In genomic region chr6:39104631-39105030, GRCm38 (mm10) we compare ENCODE assay signal across 35 mouse cellular contexts.
"Had no signal": no experiment of that assay in that cellular context is flagged by ENCODE, and none has a peak within 500 bp of the region (broad histone marks: within the 10 kb centered on the region; RNA-seq: fewer than 3 reads in every experiment).

No protein-coding gene starts in this region.

- H3K27me3 ChIP-seq: heart, embryonic 12.5 days; heart, embryonic 13.5 days; heart, embryonic 15.5 days; hindbrain, embryonic 12.5 days; hindbrain, embryonic 13.5 days; hindbrain, embryonic 15.5 days; intestine, embryonic 15.5 days; kidney, embryonic 15.5 days had no signal

- H3K27ac ChIP-seq: heart, embryonic 13.5 days; heart, embryonic 15.5 days; hindbrain, embryonic 10.5 days; hindbrain, embryonic 12.5 days; hindbrain, embryonic 13.5 days; hindbrain, embryonic 14.5 days; hindbrain, embryonic 15.5 days; hindbrain, postnatal 0 days; intestine, embryonic 15.5 days; kidney, embryonic 15.5 days; kidney, postnatal 0 days; layer of hippocampus, adult 2 months; left cerebral cortex, adult 2 months had no signal

- H3K4me3 ChIP-seq: heart, embryonic 12.5 days; heart, embryonic 13.5 days; heart, embryonic 15.5 days; hindbrain, embryonic 10.5 days; hindbrain, embryonic 12.5 days; hindbrain, embryonic 13.5 days; hindbrain, embryonic 15.5 days; intestine, embryonic 15.5 days; kidney, embryonic 15.5 days; layer of hippocampus, adult 2 months; left cerebral cortex, adult 2 months had no signal

- H3K9me3 ChIP-seq: heart, embryonic 12.5 days; heart, embryonic 13.5 days; heart, embryonic 15.5 days; hindbrain, embryonic 10.5 days; hindbrain, embryonic 12.5 days; hindbrain, embryonic 13.5 days; hindbrain, embryonic 15.5 days; intestine, embryonic 15.5 days; kidney, embryonic 15.5 days had no signal

- H3K9ac ChIP-seq: heart, embryonic 12.5 days; heart, embryonic 13.5 days; heart, embryonic 15.5 days; hindbrain, embryonic 12.5 days; hindbrain, embryonic 13.5 days; hindbrain, embryonic 14.5 days; hindbrain, embryonic 15.5 days; intestine, embryonic 15.5 days; kidney, embryonic 15.5 days had no signal

- DNase-seq: heart, postnatal 10 days; heart, postnatal 14 days; heart, postnatal 36 days; heart, postnatal 4 days; kidney, adult 11 months; kidney, adult 18-20 months; kidney, adult 2 months; kidney, adult 8-10 months; kidney, adult 9 months; kidney, postnatal 10 days; kidney, postnatal 14 days; kidney, postnatal 25 days; kidney, postnatal 36 days; kidney, postnatal 4 days; layer of hippocampus, adult 9-11 months; layer of hippocampus, postnatal 36 days had no signal

- ATAC-seq: hindbrain, embryonic 16.5 days; hindbrain, postnatal 0 days; inflammation-experienced regulatory T-cells, adult 6 months; intestine, embryonic 15.5 days; intestine, embryonic 16.5 days; intestine, postnatal 0 days had no signal

- H3K4me2 ChIP-seq: heart, embryonic 11.5 days; heart, embryonic 12.5 days; heart, embryonic 13.5 days; heart, embryonic 15.5 days; hindbrain, embryonic 12.5 days; hindbrain, embryonic 13.5 days; hindbrain, embryonic 14.5 days; hindbrain, embryonic 15.5 days; intestine, embryonic 15.5 days; kidney, embryonic 15.5 days had no signal

- H3K36me3 ChIP-seq: hindbrain, embryonic 10.5 days; hindbrain, embryonic 12.5 days; hindbrain, embryonic 13.5 days; hindbrain, embryonic 15.5 days; intestine, embryonic 15.5 days had no signal

- H3K4me1 ChIP-seq: heart, embryonic 12.5 days; heart, embryonic 13.5 days; heart, embryonic 15.5 days; hindbrain, embryonic 10.5 days; hindbrain, embryonic 12.5 days; hindbrain, embryonic 13.5 days; hindbrain, embryonic 15.5 days; intestine, embryonic 15.5 days; kidney, embryonic 15.5 days had no signal
